Mouse (Mus musculus) thymus, adult 2 months (tissue): ENCODE results near the gene Il1b.

Source experiments
- CTCF ChIP-seq: fragments of 200-500 bp; IDR thresholded peaks from 2 replicates; pipeline ENCODE4 v1.5.1; 2012; ENCODE audit warnings: mild to moderate bottlenecking, control low read depth, low read length, moderate library complexity, borderline replicate concordance; ENCODE audit not compliant: control insufficient read depth, poor library complexity, insufficient read depth; ENCODE audit errors: extremely low read depth
- POLR2A ChIP-seq: fragments of 200-500 bp; IDR thresholded peaks from 2 replicates; pipeline ENCODE4 v1.6.1; 2012; ENCODE audit warnings: mild to moderate bottlenecking, low read length, control low read depth, moderate library complexity; ENCODE audit not compliant: control insufficient read depth, poor library complexity, insufficient read depth; ENCODE audit errors: extremely low read depth

GRCm38 (mm10) chr2:129407596-129407995, 36.7 kb upstream of the Il1b start:
- no peak for TF ChIP-seq CTCF
- TF ChIP-seq POLR2A: no peak
